Mouse (Mus musculus): ENCODE measurements around the gene Esm1. TPM values are rescaled to one million over a fixed set of nuclear protein-coding genes. Genes with fewer than 3 reads are reported as not detected.

Esm1 gene
- polyA plus RNA-seq, 1 experiment = not detected

DNA sequence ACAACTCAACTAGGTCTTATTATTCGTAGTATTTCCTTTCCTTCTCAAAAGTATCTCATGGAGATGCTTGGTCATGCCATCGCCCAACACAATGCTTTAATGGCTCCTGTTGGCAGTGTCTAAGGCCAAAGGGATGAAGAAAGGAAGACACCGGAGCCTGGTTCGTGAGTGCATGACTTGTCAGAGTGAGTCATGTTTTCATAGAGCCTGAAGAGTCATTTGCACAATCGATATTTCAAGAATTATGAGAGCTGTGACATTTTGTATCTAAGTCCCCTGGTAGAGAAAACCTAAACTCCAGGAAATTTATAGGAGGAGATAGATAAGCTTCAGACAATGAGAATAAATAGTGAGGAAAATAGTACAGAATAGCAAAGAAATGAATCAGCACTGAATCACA, 49.8 kb downstream of the Esm1 start:
- Histone ChIP-seq H3K79me2 (ENCODE audit: control insufficient read depth, insufficient read depth) (no peaks in the 10 kb centered on the region), H3K36me3 (ENCODE audit: control insufficient read depth, insufficient read depth) (no peaks in the 10 kb centered on the region), H3ac (ENCODE audit: control insufficient read depth, insufficient read length) (no peak overlapping the region), H3K27me3 (ENCODE audit: control insufficient read depth, insufficient read depth, insufficient read length) (no peaks in the 10 kb centered on the region), H3K4me3 (no peak overlapping the region), H3K4me2 (ENCODE audit: low read depth) (peak overlapping the region; percentile 24)
- TF ChIP-seq POLR2AphosphoS2 (IDR thresholded peaks at IDR 0.05; ENCODE audit: insufficient read length, low read depth) = no peak
- no peak for TF ChIP-seq MYOG (IDR thresholded peaks at IDR 0.05; ENCODE audit: control insufficient read depth in 1 of 3, insufficient read depth in 1 of 3, insufficient read length in 2 of 3, low read depth in 2 of 3)
- TF ChIP-seq MYOD1 (IDR thresholded peaks at IDR 0.05; ENCODE audit: control insufficient read depth in 1 of 3, insufficient read length in 2 of 3, low read depth in 2 of 3) = no peak
- 0 out of 2 replicates have a peak, but pooled peaks have one; percentile 8 for TF ChIP-seq CEBPB (IDR thresholded peaks at IDR 0.05; ENCODE audit: insufficient read depth, poor library complexity, severe bottlenecking)
- no peak for TF ChIP-seq E2F4 (IDR thresholded peaks at IDR 0.05; ENCODE audit: insufficient read depth)
- TF ChIP-seq USF1 (IDR thresholded peaks at IDR 0.05; ENCODE audit: low read depth) = no peak

DNA sequence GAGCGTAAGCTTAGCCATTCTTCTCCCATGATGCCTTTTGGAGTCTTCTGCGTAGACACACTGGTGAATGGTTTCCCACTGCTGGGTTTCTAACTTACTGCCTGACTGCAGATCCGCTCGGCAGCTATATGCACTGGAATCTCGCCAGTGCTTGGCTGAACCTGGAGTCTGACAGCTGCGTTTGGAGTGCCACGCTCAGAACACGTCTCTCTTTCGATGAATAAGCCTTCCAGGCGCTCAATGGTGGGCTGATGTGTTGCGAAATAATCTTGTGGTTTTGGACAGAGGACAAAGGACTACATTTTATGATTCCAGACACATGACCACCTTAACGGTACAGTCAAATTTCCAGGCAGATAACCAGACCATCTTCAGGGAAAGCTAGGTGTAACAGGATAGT, 53.4 kb downstream of the Esm1 start:
- Histone ChIP-seq H3K27me3 (ENCODE audit: control insufficient read depth, insufficient read depth, insufficient read length) (no peaks in the 10 kb centered on the region), H3K36me3 (ENCODE audit: control insufficient read depth, insufficient read depth) (no peaks in the 10 kb centered on the region), H3K4me2 (ENCODE audit: low read depth) (peak overlapping the region; percentile 68), H3K4me3 (no peak overlapping the region), H3ac (ENCODE audit: control insufficient read depth, insufficient read length) (no peak overlapping the region), H3K79me2 (ENCODE audit: control insufficient read depth, insufficient read depth) (no peaks in the 10 kb centered on the region)
- no peak for TF ChIP-seq MAX (IDR thresholded peaks at IDR 0.05; ENCODE audit: low read depth)
- no peak for TF ChIP-seq POLR2AphosphoS2 (IDR thresholded peaks at IDR 0.05; ENCODE audit: insufficient read length, low read depth)
- peak; percentile 43 to 90 (median 55) for TF ChIP-seq MYOG (IDR thresholded peaks at IDR 0.05; ENCODE audit: control insufficient read depth in 1 of 3, insufficient read depth in 1 of 3, insufficient read length in 2 of 3, low read depth in 2 of 3)
- peak in 2 of 3 experiments; percentile 89 to 91 for TF ChIP-seq MYOD1 (IDR thresholded peaks at IDR 0.05; ENCODE audit: control insufficient read depth in 1 of 3, insufficient read length in 2 of 3, low read depth in 2 of 3)
- peak; percentile 99 for TF ChIP-seq CEBPB (IDR thresholded peaks at IDR 0.05; ENCODE audit: insufficient read depth, poor library complexity, severe bottlenecking)
- TF ChIP-seq SRF (IDR thresholded peaks at IDR 0.05; ENCODE audit: control insufficient read depth, insufficient read length, low read depth) = no peak
- TF ChIP-seq TCF3 (IDR thresholded peaks at IDR 0.05; ENCODE audit: insufficient read length, low read depth) = peak; percentile 5
- peak; percentile 63 for TF ChIP-seq TCF12 (IDR thresholded peaks at IDR 0.05; ENCODE audit: insufficient read depth, poor library complexity, severe bottlenecking)

DNA sequence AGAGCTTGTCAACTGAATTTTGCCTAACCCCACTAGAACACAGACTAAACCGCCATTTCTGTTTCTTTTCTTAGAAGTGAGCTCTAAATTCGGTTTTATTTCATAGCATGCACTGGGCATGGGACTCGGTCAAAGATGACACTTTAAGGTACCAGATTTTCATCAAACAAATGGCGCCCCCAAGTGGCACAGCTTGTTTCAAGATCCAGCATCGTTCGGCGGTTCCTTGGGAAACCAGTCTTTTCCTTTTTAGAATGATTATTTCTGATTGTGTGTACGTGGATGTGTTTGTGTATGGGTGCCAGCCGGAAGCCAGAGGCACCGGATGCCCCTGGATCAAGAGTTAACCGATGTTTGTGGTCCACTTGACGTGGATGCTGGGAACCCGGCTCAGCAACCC, 55.8 kb downstream of the Esm1 start:
- no peaks in the 10 kb centered on the region for H3K36me3 ChIP-seq (ENCODE audit: control insufficient read depth, insufficient read depth)
- no peak overlapping the region for H3ac ChIP-seq (ENCODE audit: control insufficient read depth, insufficient read length)
- H3K79me2 ChIP-seq (ENCODE audit: control insufficient read depth, insufficient read depth) = no peaks in the 10 kb centered on the region
- TF ChIP-seq USF1 (IDR thresholded peaks at IDR 0.05; ENCODE audit: low read depth) (no peak), CEBPB (IDR thresholded peaks at IDR 0.05; ENCODE audit: insufficient read depth, poor library complexity, severe bottlenecking) (no peak), TCF3 (IDR thresholded peaks at IDR 0.05; ENCODE audit: insufficient read length, low read depth) (no peak), SRF (IDR thresholded peaks at IDR 0.05; ENCODE audit: control insufficient read depth, insufficient read length, low read depth) (no peak), MYOG (IDR thresholded peaks at IDR 0.05; ENCODE audit: control insufficient read depth in 1 of 3, insufficient read depth in 1 of 3, insufficient read length in 2 of 3, low read depth in 2 of 3) (no peak), MYOD1 (IDR thresholded peaks at IDR 0.05; ENCODE audit: control insufficient read depth in 1 of 3, insufficient read length in 2 of 3, low read depth in 2 of 3) (no peak), E2F4 (IDR thresholded peaks at IDR 0.05; ENCODE audit: insufficient read depth) (no peak), REST (IDR thresholded peaks at IDR 0.05; ENCODE audit: insufficient read depth, insufficient read length) (no peak), MAX (IDR thresholded peaks at IDR 0.05; ENCODE audit: low read depth) (no peak), TCF12 (IDR thresholded peaks at IDR 0.05; ENCODE audit: insufficient read depth, poor library complexity, severe bottlenecking) (no peak), POLR2A (IDR thresholded peaks at IDR 0.05; ENCODE audit: insufficient read length, low read depth) (no peak)
- no peak overlapping the region for H3K4me3 ChIP-seq
- no peaks in the 10 kb centered on the region for H3K27me3 ChIP-seq (ENCODE audit: control insufficient read depth, insufficient read depth, insufficient read length)
- no peak overlapping the region for H3K4me2 ChIP-seq (ENCODE audit: low read depth)

DNA sequence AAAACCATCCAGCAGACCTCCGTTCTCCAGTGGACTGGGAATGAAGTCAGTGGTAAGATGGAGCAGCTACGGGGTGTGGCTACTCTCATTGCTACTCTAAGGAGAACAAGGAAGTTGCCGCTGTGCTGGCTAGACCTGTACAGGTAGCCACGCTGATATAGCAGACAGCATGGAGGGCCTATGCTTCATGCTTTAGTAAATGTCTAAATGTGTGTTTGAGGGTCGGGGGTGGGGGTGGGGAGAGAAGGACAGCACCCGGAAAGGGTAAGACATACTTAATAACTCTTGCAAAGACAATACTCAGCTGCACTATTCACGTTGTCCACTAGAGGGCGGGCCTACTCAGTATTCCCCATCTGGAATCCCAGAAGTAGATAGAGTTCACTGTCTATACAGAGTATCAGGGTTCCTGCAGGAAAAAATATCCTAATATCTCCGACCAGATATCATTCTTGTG, 57.1 kb downstream of the Esm1 start:
- Histone ChIP-seq H3K4me2 (ENCODE audit: low read depth) (no peak overlapping the region), H3K79me2 (ENCODE audit: control insufficient read depth, insufficient read depth) (no peaks in the 10 kb centered on the region), H3K27me3 (ENCODE audit: control insufficient read depth, insufficient read depth, insufficient read length) (no peaks in the 10 kb centered on the region), H3K36me3 (ENCODE audit: control insufficient read depth, insufficient read depth) (no peaks in the 10 kb centered on the region), H3ac (ENCODE audit: control insufficient read depth, insufficient read length) (no peak overlapping the region), H3K4me3 (no peak overlapping the region)
- TF ChIP-seq POLR2AphosphoS2 (IDR thresholded peaks at IDR 0.05; ENCODE audit: insufficient read length, low read depth) (no peak), TCF12 (IDR thresholded peaks at IDR 0.05; ENCODE audit: insufficient read depth, poor library complexity, severe bottlenecking) (no peak), CEBPB (IDR thresholded peaks at IDR 0.05; ENCODE audit: insufficient read depth, poor library complexity, severe bottlenecking) (no peak), MYOG (IDR thresholded peaks at IDR 0.05; ENCODE audit: control insufficient read depth in 1 of 3, insufficient read depth in 1 of 3, insufficient read length in 2 of 3, low read depth in 2 of 3) (no peak), REST (IDR thresholded peaks at IDR 0.05; ENCODE audit: insufficient read depth, insufficient read length) (no peak), E2F4 (IDR thresholded peaks at IDR 0.05; ENCODE audit: insufficient read depth) (no peak), USF1 (IDR thresholded peaks at IDR 0.05; ENCODE audit: low read depth) (no peak), SRF (IDR thresholded peaks at IDR 0.05; ENCODE audit: control insufficient read depth, insufficient read length, low read depth) (no peak), TCF3 (IDR thresholded peaks at IDR 0.05; ENCODE audit: insufficient read length, low read depth) (no peak), MYOD1 (IDR thresholded peaks at IDR 0.05; ENCODE audit: control insufficient read depth in 1 of 3, insufficient read length in 2 of 3, low read depth in 2 of 3) (no peak), POLR2A (IDR thresholded peaks at IDR 0.05; ENCODE audit: insufficient read length, low read depth) (no peak), MAX (IDR thresholded peaks at IDR 0.05; ENCODE audit: low read depth) (no peak)

DNA sequence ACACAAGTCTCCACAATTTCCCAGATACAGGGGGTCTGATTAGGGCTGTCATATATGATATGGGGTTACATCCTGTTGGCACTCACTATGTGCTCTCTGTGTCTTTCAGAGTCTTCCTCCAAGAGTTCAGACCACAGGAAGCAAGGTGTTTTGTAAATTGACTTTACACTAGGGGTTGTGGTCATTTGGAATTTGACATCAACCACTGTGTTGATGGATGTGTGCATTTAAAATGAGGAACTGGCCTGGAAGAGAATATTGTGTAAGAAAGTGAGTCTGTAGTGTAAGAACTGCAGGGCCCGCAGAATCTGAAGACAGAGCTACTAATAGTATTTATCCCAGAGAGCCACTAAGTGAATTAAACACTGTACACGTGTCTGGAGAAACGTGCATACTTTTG, 57.7 kb downstream of the Esm1 start:
- H3K36me3 ChIP-seq (ENCODE audit: control insufficient read depth, insufficient read depth) = no peaks in the 10 kb centered on the region
- no peaks in the 10 kb centered on the region for H3K79me2 ChIP-seq (ENCODE audit: control insufficient read depth, insufficient read depth)
- no peak overlapping the region for H3ac ChIP-seq (ENCODE audit: control insufficient read depth, insufficient read length)
- no peak for TF ChIP-seq USF1 (IDR thresholded peaks at IDR 0.05; ENCODE audit: low read depth)
- TF ChIP-seq MYOG (IDR thresholded peaks at IDR 0.05; ENCODE audit: control insufficient read depth in 1 of 3, insufficient read depth in 1 of 3, insufficient read length in 2 of 3, low read depth in 2 of 3) = no peak
- TF ChIP-seq SRF (IDR thresholded peaks at IDR 0.05; ENCODE audit: control insufficient read depth, insufficient read length, low read depth) = no peak
- TF ChIP-seq MAX (IDR thresholded peaks at IDR 0.05; ENCODE audit: low read depth) = no peak
- H3K27me3 ChIP-seq (ENCODE audit: control insufficient read depth, insufficient read depth, insufficient read length) = no peaks in the 10 kb centered on the region
- H3K4me2 ChIP-seq (ENCODE audit: low read depth) = no peak overlapping the region
- no peak overlapping the region for H3K4me3 ChIP-seq

Other genes with a start within 250 kb of the Esm1 start
- 1.4 TPM for gene Ccno, start 221.9 kb upstream of the Esm1 start, polyA plus RNA-seq (2012; fragmentation: generic; extraction: Trizol)
- not detected for gene Mcidas, start 215.8 kb upstream of the Esm1 start, polyA plus RNA-seq (2012; fragmentation: generic; extraction: Trizol)
- not detected for gene Cdc20b, start 174.5 kb upstream of the Esm1 start, polyA plus RNA-seq (2012; fragmentation: generic; extraction: Trizol)
- gene Gpx8, start 163.2 kb upstream of the Esm1 start, polyA plus RNA-seq (2012; fragmentation: generic; extraction: Trizol) = 68.8 TPM
- gene Gzma, start 108.7 kb upstream of the Esm1 start, polyA plus RNA-seq (2012; fragmentation: generic; extraction: Trizol) = not detected
- not detected for gene Gzmk, start 16.2 kb downstream of the Esm1 start, polyA plus RNA-seq (2012; fragmentation: generic; extraction: Trizol)
- gene BC067074, start 83.5 kb downstream of the Esm1 start, polyA plus RNA-seq (2012; fragmentation: generic; extraction: Trizol) = 1.7 TPM